Mouse (Mus musculus): ENCODE results near the gene Gcc1.

- TF ChIP-seq POLR2A (IDR thresholded peaks at IDR 0.05; ENCODE audit: low read depth, low read length), result no peak
- no peak for TF ChIP-seq CTCF (conservative IDR thresholded peaks at IDR 0.05 in 1 of 2, IDR thresholded peaks at IDR 0.05 in 1 of 2; ENCODE audit: low read depth in 2 of 2, low read length in 2 of 2)
- no peak for TF ChIP-seq ZKSCAN1 (IDR thresholded peaks at IDR 0.05; ENCODE audit: borderline replicate concordance, low read depth, low read length)
- TF ChIP-seq POLR2AphosphoS2 (IDR thresholded peaks at IDR 0.05; ENCODE audit: low read depth, low read length), result no peak
- TF ChIP-seq HCFC1 (IDR thresholded peaks at IDR 0.05; ENCODE audit: low read depth, low read length), result no peak
These were observed 39.2 kb downstream of the Gcc1 start for GRCm38 (mm10) chr6:28389038-28389437.

All from CH12.LX (cell line).